Mouse (Mus musculus) midbrain, embryonic 16.5 days (tissue): Measurements from ENCODE around the gene Tbx19. TPM values are rescaled to one million over a fixed set of nuclear protein-coding genes. Genes with fewer than 3 reads are reported as not detected.

Experiments
- ATAC-seq: fragments of 200-750 bp; cut with Nextera tagmentation; 2 replicates; pipeline ENCODE4 v1.8.0; 2017; ENCODE audit warnings: moderate TSS enrichment
- H3K27ac ChIP-seq: fragments of 300-500 bp; sonication (generic); 2 replicates; pipeline ENCODE4 v1.5.1; 2014; ENCODE audit warnings: mild to moderate bottlenecking, low read length, mixed read lengths
- H3K27me3 ChIP-seq: fragments of 300-500 bp; sonication (generic); 2 replicates; pipeline ENCODE4 v1.6.1; 2014; ENCODE audit warnings: low read depth, low read length, mixed read lengths; ENCODE audit not compliant: control insufficient read depth, insufficient read depth
- H3K36me3 ChIP-seq: fragments of 300-500 bp; sonication (generic); 2 replicates; pipeline ENCODE4 v1.6.1; 2014; ENCODE audit warnings: mild to moderate bottlenecking, low read length, moderate library complexity, mixed read lengths; ENCODE audit not compliant: control insufficient read depth, insufficient read depth
- H3K4me1 ChIP-seq: fragments of 300-500 bp; sonication (generic); 2 replicates; pipeline ENCODE4 v1.6.1; 2014; ENCODE audit warnings: mild to moderate bottlenecking, low read length, mixed read lengths; ENCODE audit not compliant: control insufficient read depth, insufficient read depth
- H3K4me2 ChIP-seq: fragments of 300-500 bp; sonication (generic); 2 replicates; pipeline ENCODE4 v1.6.1; 2014; ENCODE audit warnings: mild to moderate bottlenecking, low read length, mixed read lengths
- H3K4me3 ChIP-seq: fragments of 300-500 bp; sonication (generic); 2 replicates; pipeline ENCODE4 v1.5.1; 2014; ENCODE audit warnings: low read depth, mild to moderate bottlenecking, low read length, moderate library complexity, mixed read lengths
- H3K9ac ChIP-seq: fragments of 300-500 bp; sonication (generic); 2 replicates; pipeline ENCODE4 v1.6.1; 2014; ENCODE audit warnings: low read depth, low read length, mixed read lengths
- H3K9me3 ChIP-seq: fragments of 300-500 bp; sonication (generic); replicated peaks from 2 replicates; pipeline ENCODE4 v1.6.1; 2014; ENCODE audit warnings: mild to moderate bottlenecking, low read length, mixed read lengths; ENCODE audit not compliant: control insufficient read depth, poor library complexity, severe bottlenecking
- WGBS: fragments of 180-500 bp; shearing (Covaris S2); extraction: QIAGEN DNeasy Blood & Tissue Kit; methylation state at CpG from one replicate; pipeline ENCODE4 v1.1.7; 2014; 5-methylcytosine and 5-hydroxymethylcytosine counted together
- polyA plus RNA-seq: library from polyadenylated mRNA; unstranded; fragments of >200 nt; fragmentation: Nextera tagmentation; extraction: Ambion mirVana; gene quantifications from 2 replicates; pipeline ENCODE4 v1.2.1, GENCODE M21; 2015

The Tbx19 gene
- polyA plus RNA-seq, 1 experiment from 2014 or later: 0.11 TPM

GRCm38 (mm10) chr1:165188806-165189580 lies 28.4 kb upstream of the Tbx19 start:
- no peak for ATAC-seq

GRCm38 (mm10) chr1:165187357-165187756 lies 26.8 kb upstream of the Tbx19 start:
- no peak overlapping the region for H3K4me3 ChIP-seq
- peak; percentile 66; the same call in 1 of the 2 replicates for ATAC-seq

More at GRCm38 (mm10) chr1:165188806-165189580, 28.4 kb upstream of the Tbx19 start:
- 81% methylated on average over 10 of the region's 10 CpGs for WGBS
- Histone ChIP-seq H3K9ac (no peak overlapping the region), H3K36me3 (no peaks in the 10 kb centered on the region), H3K9me3 (no peaks in the 10 kb centered on the region), H3K27me3 (no peaks in the 10 kb centered on the region; the same call in 1 of the 2 replicates), H3K27ac (no peak overlapping the region), H3K4me1 (peaks cover 7% of the 10 kb centered on the region; the same call in 1 of the 2 replicates), H3K4me2 (no peak overlapping the region), H3K4me3 (no peak overlapping the region)

GRCm38 (mm10) chr1:165186491-165186890 lies 25.9 kb upstream of the Tbx19 start:
- Histone ChIP-seq H3K4me1 (peaks cover 4% of the 10 kb centered on the region; the same call in 1 of the 2 replicates), H3K9ac (no peak overlapping the region), H3K4me2 (no peak overlapping the region), H3K4me3 (no peak overlapping the region), H3K36me3 (no peaks in the 10 kb centered on the region), H3K27me3 (no peaks in the 10 kb centered on the region), H3K9me3 (no peaks in the 10 kb centered on the region), H3K27ac (no peak overlapping the region)
- ATAC-seq: peak; percentile 40; the same call in 1 of the 2 replicates
- 78% methylated on average over 12 of the region's 12 CpGs for WGBS

More at GRCm38 (mm10) chr1:165187357-165187756, 26.8 kb upstream of the Tbx19 start:
- H3K27ac ChIP-seq: no peak overlapping the region
- no peaks in the 10 kb centered on the region for H3K9me3 ChIP-seq
- H3K9ac ChIP-seq: no peak overlapping the region
- H3K4me2 ChIP-seq: no peak overlapping the region
- H3K36me3 ChIP-seq: no peaks in the 10 kb centered on the region
- WGBS: 38% methylated on average over 5 of the region's 5 CpGs
- no peaks in the 10 kb centered on the region for H3K27me3 ChIP-seq
- H3K4me1 ChIP-seq: peaks cover 4% of the 10 kb centered on the region; the same call in 1 of the 2 replicates

- Histone ChIP-seq H3K4me2 (no peak overlapping the region), H3K9me3 (no peaks in the 10 kb centered on the region), H3K4me3 (no peak overlapping the region), H3K27me3 (no peaks in the 10 kb centered on the region), H3K36me3 (no peaks in the 10 kb centered on the region), H3K4me1 (peaks cover 4% of the 10 kb centered on the region; the same call in 1 of the 2 replicates), H3K9ac (no peak overlapping the region), H3K27ac (no peak overlapping the region)
- WGBS: 63% methylated on average over 7 of the region's 7 CpGs
- ATAC-seq: no peak
Observed at GRCm38 (mm10) chr1:165185116-165185515, 24.5 kb upstream of the Tbx19 start.

GRCm38 (mm10) chr1:165184178-165184577 lies 23.6 kb upstream of the Tbx19 start:
- Histone ChIP-seq H3K27ac (no peak overlapping the region), H3K4me1 (peaks cover 4% of the 10 kb centered on the region; the same call in 1 of the 2 replicates), H3K9ac (no peak overlapping the region), H3K4me3 (no peak overlapping the region), H3K4me2 (no peak overlapping the region), H3K27me3 (no peaks in the 10 kb centered on the region), H3K9me3 (no peaks in the 10 kb centered on the region), H3K36me3 (no peaks in the 10 kb centered on the region)
- 91% methylated on average over 3 of the region's 3 CpGs for WGBS
- no peak for ATAC-seq

- ATAC-seq: no peak
- Histone ChIP-seq H3K9ac (no peak overlapping the region), H3K4me2 (no peak overlapping the region), H3K4me3 (no peak overlapping the region), H3K27me3 (no peaks in the 10 kb centered on the region), H3K27ac (no peak overlapping the region), H3K9me3 (no peaks in the 10 kb centered on the region), H3K4me1 (peaks cover 4% of the 10 kb centered on the region; the same call in 1 of the 2 replicates), H3K36me3 (no peaks in the 10 kb centered on the region)
- WGBS: 75% methylated on average over 6 of the region's 6 CpGs
Observed at GRCm38 (mm10) chr1:165183400-165183799, 22.8 kb upstream of the Tbx19 start.

- no peaks in the 10 kb centered on the region for H3K36me3 ChIP-seq
- H3K27ac ChIP-seq: no peak overlapping the region
- ATAC-seq: no peak
- no peaks in the 10 kb centered on the region for H3K9me3 ChIP-seq
- H3K4me1 ChIP-seq: no peaks in the 10 kb centered on the region
- H3K27me3 ChIP-seq: no peaks in the 10 kb centered on the region
- 82% methylated on average over 5 of the region's 5 CpGs for WGBS
- H3K9ac ChIP-seq: no peak overlapping the region
- no peak overlapping the region for H3K4me2 ChIP-seq
- H3K4me3 ChIP-seq: no peak overlapping the region
Observed at GRCm38 (mm10) chr1:165179321-165179720, 18.7 kb upstream of the Tbx19 start.

- H3K9ac ChIP-seq: no peak overlapping the region
- H3K27ac ChIP-seq: no peak overlapping the region
- H3K36me3 ChIP-seq: no peaks in the 10 kb centered on the region
- H3K9me3 ChIP-seq: no peaks in the 10 kb centered on the region
- H3K4me1 ChIP-seq: no peaks in the 10 kb centered on the region
- no peak for ATAC-seq
- no peaks in the 10 kb centered on the region for H3K27me3 ChIP-seq
- no peak overlapping the region for H3K4me3 ChIP-seq
- H3K4me2 ChIP-seq: no peak overlapping the region
- 89% methylated on average over 6 of the region's 6 CpGs for whole genome bisulfite sequencing
Observed at GRCm38 (mm10) chr1:165178075-165178474, 17.5 kb upstream of the Tbx19 start.

GRCm38 (mm10) chr1:165174059-165174616 lies 13.6 kb upstream of the Tbx19 start:
- 62% methylated on average over 6 of the region's 9 CpGs for WGBS
- Histone ChIP-seq H3K9ac (no peak overlapping the region), H3K4me3 (no peak overlapping the region)

More at GRCm38 (mm10) chr1:165174059-165174616, 13.6 kb upstream of the Tbx19 start:
- Histone ChIP-seq H3K4me1 (no peaks in the 10 kb centered on the region), H3K9me3 (no peaks in the 10 kb centered on the region), H3K27me3 (no peaks in the 10 kb centered on the region), H3K36me3 (no peaks in the 10 kb centered on the region), H3K4me2 (no peak overlapping the region), H3K27ac (no peak overlapping the region)
- no peak for ATAC-seq
